Mouse (Mus musculus) lung, postnatal 14 days (tissue): ENCODE data around the gene Agpat3.

Experiments used
- DNase-seq: peaks from one replicate; pipeline ENCODE4 v3.0.0; 2021

Gene Agpat3

GRCm38 (mm10) chr10:78244438-78245224 lies 107.7 kb downstream of the Agpat3 start, which contains the start of gene Trappc10:
Gene Trappc10 (minus strand): TSS chr10:78244641.
- DNase-seq: peak; percentile 87

GRCm38 (mm10) chr10:78244058-78244437 lies 108.2 kb downstream of the Agpat3 start:
- DNase-seq: peak; percentile 29

GRCm38 (mm10) chr10:78238926-78239325 lies 113.4 kb downstream of the Agpat3 start:
- DNase-seq: no peak

GRCm38 (mm10) chr10:78238297-78238696 lies 114.0 kb downstream of the Agpat3 start:
- no peak for DNase-seq

GRCm38 (mm10) chr10:78237809-78238208 lies 114.5 kb downstream of the Agpat3 start:
- DNase-seq: no peak

- no peak for DNase-seq
Measured at GRCm38 (mm10) chr10:78236885-78237629, 115.2 kb downstream of the Agpat3 start.

GRCm38 (mm10) chr10:78233756-78234155 lies 118.5 kb downstream of the Agpat3 start:
- no peak for DNase-seq

GRCm38 (mm10) chr10:78233161-78233560 lies 119.1 kb downstream of the Agpat3 start:
- no peak for DNase-seq

GRCm38 (mm10) chr10:78232301-78232980 lies 119.8 kb downstream of the Agpat3 start:
- DNase-seq: no peak

- DNase-seq: no peak
Measured at GRCm38 (mm10) chr10:78228560-78228928, 123.7 kb downstream of the Agpat3 start.

- DNase-seq: no peak
Measured at GRCm38 (mm10) chr10:78227875-78228559, 124.3 kb downstream of the Agpat3 start.

- no peak for DNase-seq
Measured at GRCm38 (mm10) chr10:78224136-78224535, 128.2 kb downstream of the Agpat3 start.

- no peak for DNase-seq
Measured at GRCm38 (mm10) chr10:78222908-78223307, 129.4 kb downstream of the Agpat3 start.

- DNase-seq: no peak
Measured at GRCm38 (mm10) chr10:78221315-78221714, 131.0 kb downstream of the Agpat3 start.

- DNase-seq: no peak
Measured at GRCm38 (mm10) chr10:78219528-78219927, 132.8 kb downstream of the Agpat3 start.
